Mouse (Mus musculus) kidney, adult 9 months (tissue): ENCODE data around the gene Slc19a1.

Source experiments
- DNase-seq: peaks from one replicate; pipeline ENCODE4 v3.0.0; 2022

The Slc19a1 gene

GRCm38 (mm10) chr10:77097006-77097889 lies 65.2 kb downstream of the Slc19a1 start:
- no peak for DNase-seq

GRCm38 (mm10) chr10:77097890-77098200 lies 65.8 kb downstream of the Slc19a1 start:
- no peak for DNase-seq

- no peak for DNase-seq
These were observed 66.6 kb downstream of the Slc19a1 start for GRCm38 (mm10) chr10:77098619-77099018.

- no peak for DNase-seq
These were observed 67.7 kb downstream of the Slc19a1 start for GRCm38 (mm10) chr10:77099777-77100176.

- DNase-seq = no peak
These were observed 71.6 kb downstream of the Slc19a1 start for GRCm38 (mm10) chr10:77103689-77104088.

GRCm38 (mm10) chr10:77104327-77104726 lies 72.3 kb downstream of the Slc19a1 start:
- DNase-seq = no peak

- DNase-seq = no peak
These were observed 76.1 kb downstream of the Slc19a1 start for GRCm38 (mm10) chr10:77108106-77108505.

- peak; percentile 66 for DNase-seq
These were observed 78.0 kb downstream of the Slc19a1 start for GRCm38 (mm10) chr10:77110010-77110409.
